Mouse (Mus musculus): ENCODE measurements around the gene Sema5b. TPM values are rescaled to one million over a fixed set of nuclear protein-coding genes. Genes with fewer than 3 reads are reported as not detected.

The Sema5b gene
- polyA plus RNA-seq, 1 experiment = 64.3 TPM

DNA sequence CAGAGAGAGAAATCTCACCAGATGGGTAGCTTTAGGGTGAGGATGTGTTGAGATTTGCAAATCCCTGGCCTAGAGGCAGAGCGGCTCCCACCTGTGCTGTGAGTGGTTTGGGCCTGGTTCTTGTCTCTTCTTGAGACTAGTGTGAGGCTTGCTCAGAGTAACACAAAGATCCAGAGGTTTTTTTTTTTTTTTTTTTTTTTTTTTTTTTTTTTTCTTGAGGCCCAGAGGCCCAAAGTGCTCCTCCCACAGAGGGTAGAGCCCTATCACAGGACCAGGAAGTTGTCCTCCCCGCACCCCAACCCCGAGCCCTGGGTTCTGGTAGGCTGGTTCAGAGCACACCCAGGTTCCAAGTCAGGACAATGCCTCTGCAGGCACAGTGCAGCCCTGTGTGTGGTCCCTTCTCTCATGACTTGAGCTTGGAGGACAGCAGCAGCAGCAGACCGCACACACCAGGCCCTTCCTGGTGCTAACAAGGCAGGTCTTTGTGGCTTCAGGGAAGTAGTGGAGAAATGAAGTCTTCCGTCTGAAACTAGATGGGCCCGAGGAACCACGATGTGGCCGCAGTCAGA lies 44.3 kb downstream of the Sema5b start:
- no peaks in the 10 kb centered on the region for H3K27me3 ChIP-seq (ENCODE audit: control insufficient read depth, insufficient read depth, low read length)
- H3K36me3 ChIP-seq (ENCODE audit: control insufficient read depth, insufficient read depth, low read length) = no peaks in the 10 kb centered on the region
- no peak for TF ChIP-seq POLR2A (IDR thresholded peaks at IDR 0.05; ENCODE audit: control insufficient read depth, low read depth, low read length)
- H3K27ac ChIP-seq (ENCODE audit: control insufficient read depth, insufficient read depth, low read depth, low read length) = no peak overlapping the region
- H3K4me3 ChIP-seq (ENCODE audit: control insufficient read depth, low read depth, low read length) = no peak overlapping the region
- peaks cover 9% of the 10 kb centered on the region for H3K4me1 ChIP-seq (ENCODE audit: control insufficient read depth, insufficient read depth, low read length)

- H3K27me3 ChIP-seq (ENCODE audit: control insufficient read depth, insufficient read depth, low read length) = no peaks in the 10 kb centered on the region
- TF ChIP-seq CTCF (IDR thresholded peaks at IDR 0.05; ENCODE audit: control insufficient read depth, insufficient read depth, insufficient replicate concordance, low read depth, low read length) (no peak), POLR2A (IDR thresholded peaks at IDR 0.05; ENCODE audit: control insufficient read depth, low read depth, low read length) (no peak)
Observed at GRCm38 (mm10) chr16:35587046-35587779, 46.3 kb downstream of the Sema5b start.

GRCm38 (mm10) chr16:35587866-35588465 lies 47.0 kb downstream of the Sema5b start:
- peaks cover 9% of the 10 kb centered on the region for H3K4me1 ChIP-seq (ENCODE audit: control insufficient read depth, insufficient read depth, low read length)
- H3K27ac ChIP-seq (ENCODE audit: control insufficient read depth, insufficient read depth, low read depth, low read length) = no peak overlapping the region

More at GRCm38 (mm10) chr16:35587046-35587779, 46.3 kb downstream of the Sema5b start:
- no peaks in the 10 kb centered on the region for H3K36me3 ChIP-seq (ENCODE audit: control insufficient read depth, insufficient read depth, low read length)
- no peak overlapping the region for H3K27ac ChIP-seq (ENCODE audit: control insufficient read depth, insufficient read depth, low read depth, low read length)
- no peak overlapping the region for H3K4me3 ChIP-seq (ENCODE audit: control insufficient read depth, low read depth, low read length)
- H3K4me1 ChIP-seq (ENCODE audit: control insufficient read depth, insufficient read depth, low read length) = peaks cover 9% of the 10 kb centered on the region

DNA sequence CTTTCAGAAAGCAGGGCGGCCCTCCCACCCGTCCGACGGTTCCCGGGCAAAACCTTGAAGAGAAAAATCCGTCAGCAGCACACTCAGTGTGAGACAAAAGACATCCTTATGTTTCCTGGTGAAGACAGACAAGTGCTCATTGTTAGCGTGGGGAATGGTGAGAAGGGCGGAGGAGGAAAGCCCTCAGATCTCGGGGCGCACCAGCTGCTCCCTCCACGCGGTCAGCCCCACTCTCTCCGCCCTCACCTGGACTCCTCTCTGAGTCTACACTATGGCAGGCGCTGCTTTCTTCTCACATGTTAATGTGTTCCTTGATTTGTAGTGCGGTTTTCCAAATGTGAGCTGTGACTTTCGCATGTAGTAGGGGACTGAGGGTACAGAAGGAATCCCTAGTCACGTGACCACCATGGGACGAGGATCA lies 47.8 kb downstream of the Sema5b start:
- Histone ChIP-seq H3K27me3 (ENCODE audit: control insufficient read depth, insufficient read depth, low read length) (no peaks in the 10 kb centered on the region), H3K36me3 (ENCODE audit: control insufficient read depth, insufficient read depth, low read length) (no peaks in the 10 kb centered on the region), H3K4me3 (ENCODE audit: control insufficient read depth, low read depth, low read length) (no peak overlapping the region; the same call in 1 of the 2 replicates), H3K27ac (ENCODE audit: control insufficient read depth, insufficient read depth, low read depth, low read length) (no peak overlapping the region), H3K4me1 (ENCODE audit: control insufficient read depth, insufficient read depth, low read length) (peaks cover 9% of the 10 kb centered on the region)
- TF ChIP-seq POLR2A (IDR thresholded peaks at IDR 0.05; ENCODE audit: control insufficient read depth, low read depth, low read length) = no peak
- TF ChIP-seq CTCF (IDR thresholded peaks at IDR 0.05; ENCODE audit: control insufficient read depth, insufficient read depth, insufficient replicate concordance, low read depth, low read length) = no peak

More at GRCm38 (mm10) chr16:35587866-35588465, 47.0 kb downstream of the Sema5b start:
- Histone ChIP-seq H3K27me3 (ENCODE audit: control insufficient read depth, insufficient read depth, low read length) (no peaks in the 10 kb centered on the region), H3K4me3 (ENCODE audit: control insufficient read depth, low read depth, low read length) (peak overlapping the region; percentile 56), H3K36me3 (ENCODE audit: control insufficient read depth, insufficient read depth, low read length) (no peaks in the 10 kb centered on the region)
- TF ChIP-seq POLR2A (IDR thresholded peaks at IDR 0.05; ENCODE audit: control insufficient read depth, low read depth, low read length) = no peak
- TF ChIP-seq CTCF (IDR thresholded peaks at IDR 0.05; ENCODE audit: control insufficient read depth, insufficient read depth, insufficient replicate concordance, low read depth, low read length) = no peak

DNA sequence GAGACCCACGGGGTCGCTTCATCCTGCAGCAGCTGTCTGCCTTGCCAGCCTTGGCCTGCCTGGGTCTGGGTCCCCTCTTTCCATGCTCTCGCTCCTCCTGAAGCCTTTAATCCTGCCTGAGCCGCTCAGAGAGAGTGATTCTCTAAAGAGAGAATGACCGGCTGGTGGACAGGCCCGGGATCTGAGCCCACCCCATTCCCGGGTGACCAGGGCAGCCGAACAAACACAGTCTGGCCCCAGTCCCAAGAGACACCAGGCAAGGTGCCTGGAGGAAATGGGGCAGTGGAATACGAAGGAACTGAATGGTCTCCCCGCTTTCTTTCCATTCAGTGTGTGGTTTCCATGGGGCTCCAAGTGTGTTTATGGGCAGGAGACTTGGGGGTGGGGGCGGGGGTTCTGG lies 50.8 kb downstream of the Sema5b start:
- no peak overlapping the region for H3K4me3 ChIP-seq (ENCODE audit: control insufficient read depth, low read depth, low read length)
- no peak overlapping the region for H3K27ac ChIP-seq (ENCODE audit: control insufficient read depth, insufficient read depth, low read depth, low read length)
- H3K36me3 ChIP-seq (ENCODE audit: control insufficient read depth, insufficient read depth, low read length) = no peaks in the 10 kb centered on the region
- H3K4me1 ChIP-seq (ENCODE audit: control insufficient read depth, insufficient read depth, low read length) = peaks cover 11% of the 10 kb centered on the region
- no peak for TF ChIP-seq POLR2A (IDR thresholded peaks at IDR 0.05; ENCODE audit: control insufficient read depth, low read depth, low read length)
- TF ChIP-seq CTCF (IDR thresholded peaks at IDR 0.05; ENCODE audit: control insufficient read depth, insufficient read depth, insufficient replicate concordance, low read depth, low read length) = no peak
- H3K27me3 ChIP-seq (ENCODE audit: control insufficient read depth, insufficient read depth, low read length) = no peaks in the 10 kb centered on the region

GRCm38 (mm10) chr16:35592274-35593065 lies 51.5 kb downstream of the Sema5b start:
- Histone ChIP-seq H3K4me1 (ENCODE audit: control insufficient read depth, insufficient read depth, low read length) (peaks cover 12% of the 10 kb centered on the region), H3K27ac (ENCODE audit: control insufficient read depth, insufficient read depth, low read depth, low read length) (no peak overlapping the region), H3K36me3 (ENCODE audit: control insufficient read depth, insufficient read depth, low read length) (no peaks in the 10 kb centered on the region), H3K4me3 (ENCODE audit: control insufficient read depth, low read depth, low read length) (no peak overlapping the region), H3K27me3 (ENCODE audit: control insufficient read depth, insufficient read depth, low read length) (no peaks in the 10 kb centered on the region)
- TF ChIP-seq CTCF (IDR thresholded peaks at IDR 0.05; ENCODE audit: control insufficient read depth, insufficient read depth, insufficient replicate concordance, low read depth, low read length) (no peak), POLR2A (IDR thresholded peaks at IDR 0.05; ENCODE audit: control insufficient read depth, low read depth, low read length) (no peak)

- Histone ChIP-seq H3K27ac (ENCODE audit: control insufficient read depth, insufficient read depth, low read depth, low read length) (no peak overlapping the region), H3K4me3 (ENCODE audit: control insufficient read depth, low read depth, low read length) (no peak overlapping the region), H3K27me3 (ENCODE audit: control insufficient read depth, insufficient read depth, low read length) (no peaks in the 10 kb centered on the region), H3K36me3 (ENCODE audit: control insufficient read depth, insufficient read depth, low read length) (no peaks in the 10 kb centered on the region), H3K4me1 (ENCODE audit: control insufficient read depth, insufficient read depth, low read length) (peaks cover 5% of the 10 kb centered on the region)
- no peak for TF ChIP-seq CTCF (IDR thresholded peaks at IDR 0.05; ENCODE audit: control insufficient read depth, insufficient read depth, insufficient replicate concordance, low read depth, low read length)
- no peak for TF ChIP-seq POLR2A (IDR thresholded peaks at IDR 0.05; ENCODE audit: control insufficient read depth, low read depth, low read length)
Observed at GRCm38 (mm10) chr16:35593474-35593873, 52.5 kb downstream of the Sema5b start.

Data from testis, adult 2 months (tissue).